Mouse (Mus musculus): ENCODE data around the gene Vsig8.

GRCm38 (mm10) chr1:172580116-172580515 is 24.4 kb downstream of the Vsig8 start:
- TF ChIP-seq CTCF (IDR thresholded peaks at IDR 0.05; ENCODE audit: extremely low read depth, insufficient read length, insufficient replicate concordance, low read depth, low read length) = no peak
- TF ChIP-seq POLR2A (IDR thresholded peaks at IDR 0.05; ENCODE audit: low read depth, low read length) = no peak

Measured in small intestine, adult 2 months (tissue).